In the genomic region with DNA sequence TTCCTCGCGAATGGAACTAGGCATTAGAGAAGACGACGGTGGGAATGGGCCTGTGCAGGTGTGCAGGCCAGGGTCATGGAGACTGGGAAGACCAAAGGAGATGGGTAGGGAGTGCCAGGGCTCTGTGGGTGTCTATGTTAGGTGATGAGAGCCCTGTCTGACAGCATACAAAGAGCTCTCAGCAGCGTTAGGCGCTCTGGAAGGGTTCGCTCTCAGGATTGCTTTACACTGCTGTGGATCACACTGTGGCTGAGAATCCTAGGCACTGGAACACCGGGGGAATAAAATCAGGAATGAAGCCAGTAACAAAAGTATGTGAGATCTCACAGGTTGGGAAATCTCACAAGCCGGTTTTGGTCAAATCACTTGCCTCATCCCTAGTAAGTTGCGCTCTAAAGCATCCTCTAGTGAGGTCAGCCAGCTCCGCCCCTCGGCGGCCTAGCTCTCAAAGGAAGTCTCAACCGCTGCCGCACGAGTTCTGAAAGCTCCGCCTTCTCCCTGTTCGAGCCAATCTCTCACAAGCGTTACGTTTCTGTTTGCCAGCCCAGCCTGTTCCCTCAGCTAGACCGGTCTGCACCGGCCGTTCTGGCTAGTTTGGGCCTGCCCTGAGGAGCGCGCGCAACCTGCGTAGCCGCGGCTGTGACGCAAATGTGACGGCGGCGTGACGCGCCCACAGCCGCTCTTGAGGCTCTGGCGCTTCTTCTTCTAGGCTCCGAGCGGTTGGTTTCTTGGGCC, we compare ENCODE assay signal across 8 mouse cellular contexts. TPM values are rescaled to one million over a fixed set of nuclear protein-coding genes. Genes with fewer than 3 reads are reported as not detected.
A peak's percentile ranks its signal among the peaks of the same experiment; 100 is the strongest.
DNase-seq lines count a peak whose midpoint lies in the region; ATAC-seq and TF ChIP-seq lines count a peak whose summit lies in the region.

Gene Emd, plus strand, starts transcription at position 535 of the 735 bp plus-strand sequence.

- peaks cover 10% of the 10 kb centered on the region for H3K36me3 ChIP-seq in ES-E14 (ENCODE audit: control insufficient read depth, insufficient read depth, low read length, poor library complexity, severe bottlenecking)
- 0 out of 2 replicates have a peak, but pooled peaks cover 3% of the 10 kb centered on the region for H3K36me3 ChIP-seq in forebrain, embryonic 15.5 days
- peaks cover 3% of the 10 kb centered on the region; the same call in 1 of the 2 replicates for H3K36me3 ChIP-seq in lung, embryonic 16.5 days (ENCODE audit: control insufficient read depth, insufficient read depth, low read length)

- peak within 1 kb of the TSS; percentile 89 for H3K9ac ChIP-seq in ES-E14 (ENCODE audit: insufficient read depth, low read depth, low read length, poor library complexity, severe bottlenecking)
- peak within 1 kb of the TSS; percentile 73 for H3K9ac ChIP-seq in forebrain, embryonic 15.5 days (replicated peaks)
- peak within 1 kb of the TSS; percentile 85 for H3K9ac ChIP-seq in lung, embryonic 16.5 days (ENCODE audit: low read length)

- peak within 1 kb of the TSS; percentile 63 for H3K4me2 ChIP-seq in forebrain, embryonic 15.5 days (replicated peaks)
- peak within 1 kb of the TSS; percentile 68 for H3K4me2 ChIP-seq in lung, embryonic 16.5 days (ENCODE audit: low read depth, low read length)

- H3K4me3 ChIP-seq in ES-E14 (ENCODE audit: insufficient read depth in 1 of 2, low read depth in 1 of 2, low read length in 2 of 2, poor library complexity in 1 of 2, severe bottlenecking in 1 of 2): peak within 1 kb of the TSS; percentile 78 to 88
- peak within 1 kb of the TSS; percentile 58 for H3K4me3 ChIP-seq in forebrain, embryonic 15.5 days
- H3K4me3 ChIP-seq in lung, embryonic 16.5 days (ENCODE audit: low read length): peak within 1 kb of the TSS; percentile 59

- intact Hi-C loops in heart, postnatal 25 days (cut with DNase I): no loop called here

- no peaks in the 10 kb centered on the region for H3K9me3 ChIP-seq in ES-E14 (ENCODE audit: control insufficient read depth, insufficient read depth, low read depth, low read length)
- no peaks in the 10 kb centered on the region for H3K9me3 ChIP-seq in forebrain, embryonic 15.5 days
- H3K9me3 ChIP-seq in lung, embryonic 16.5 days (ENCODE audit: control insufficient read depth, low read length): no peaks in the 10 kb centered on the region

- peak within 1 kb of the TSS; percentile 71 for H3K27ac ChIP-seq in ES-E14 (ENCODE audit: insufficient read depth, low read depth, low read length, poor library complexity, severe bottlenecking)
- H3K27ac ChIP-seq in forebrain, embryonic 15.5 days (replicated peaks): peak within 1 kb of the TSS; percentile 92
- H3K27ac ChIP-seq in lung, embryonic 16.5 days (ENCODE audit: low read length): peak within 1 kb of the TSS; percentile 95

- WGBS in forebrain, embryonic 15.5 days: 24% methylated on average over 39 of the region's 39 CpGs
- 18% methylated on average over 39 of the region's 39 CpGs for WGBS in lung, embryonic 16.5 days

- peak; percentile 97 for ATAC-seq in forebrain, embryonic 15.5 days (replicated peaks)
- ATAC-seq in lung, embryonic 16.5 days (ENCODE audit: low read depth): peak; percentile 98

- H3K27me3 ChIP-seq in forebrain, embryonic 15.5 days: no peaks in the 10 kb centered on the region
- no peaks in the 10 kb centered on the region for H3K27me3 ChIP-seq in lung, embryonic 16.5 days (ENCODE audit: control insufficient read depth, insufficient read depth, low read depth, low read length)

- peak; percentile 79 for DNase-seq in ES-E14 (ENCODE audit: low read depth, low spot score)
- DNase-seq in cerebellum, adult 11-12 months: peak; percentile 93
- DNase-seq in heart, postnatal 25 days (ENCODE audit: low spot score): peak; percentile 88
- peak; percentile 84 to 90 for DNase-seq in layer of hippocampus, adult 8-10 months (ENCODE audit: low spot score in 2 of 2)
- peak; percentile 56 for DNase-seq in ovary, postnatal 10 days (ENCODE audit: low spot score)
- DNase-seq in thymus, postnatal 10 days (ENCODE audit: low spot score in 2 of 2): peak; percentile 61 to 77

- H3K4me1 ChIP-seq in ES-E14 (ENCODE audit: control insufficient read depth in 2 of 2, insufficient read depth in 2 of 2, low read length in 2 of 2, poor library complexity in 1 of 2): no peaks in the 10 kb centered on the region
- H3K4me1 ChIP-seq in forebrain, embryonic 15.5 days: peaks cover 14% of the 10 kb centered on the region
- H3K4me1 ChIP-seq in lung, embryonic 16.5 days (replicated peaks; ENCODE audit: control insufficient read depth, insufficient read depth, low read length): peaks cover 4% of the 10 kb centered on the region

- in situ Hi-C loops in ES-E14 (cut with MboI; ENCODE audit: low sequenced_read_pairs in 2 of 2, unreplicated experiment in 2 of 2): no loop called here

TF ChIP-seq in ES-E14, 5 proteins besides CTCF, POLR2A, EP300 and RAD21:
- no peak for TF ChIP-seq MAFK (IDR thresholded peaks at IDR 0.05; ENCODE audit: insufficient read depth, low read depth, low read length)
- TF ChIP-seq CHD2 (IDR thresholded peaks at IDR 0.05; ENCODE audit: low read depth, low read length): no peak
- TF ChIP-seq HCFC1 (IDR thresholded peaks at IDR 0.05; ENCODE audit: borderline replicate concordance, insufficient read depth, low read length): no peak
- TF ChIP-seq ZNF384 (IDR thresholded peaks at IDR 0.05; ENCODE audit: low read depth, low read length): no peak
- TF ChIP-seq ZC3H11A (IDR thresholded peaks at IDR 0.05; ENCODE audit: borderline replicate concordance, low read depth, low read length): no peak
TF ChIP-seq in ES-E14: peak in this region for 0.

RNA-seq across cellular contexts. Expression of gene Emd, which starts in this region (rescaled TPM):
- total RNA-seq in ES-E14 (2012; rRNA removed): 44.3 and 59.0 TPM in 2 replicates
- 17.7 and 18.1 TPM in 2 replicates for polyA plus RNA-seq in forebrain, embryonic 15.5 days (2015; fragmentation: Nextera tagmentation; extraction: Ambion mirVana)
- 10 to 100 TPM; 30.5 to 33.6 TPM for total RNA-seq in heart, postnatal 25 days (2021)
- total RNA-seq in layer of hippocampus, adult 8-10 months (2022): 10 to 100 TPM; 33.0 to 42.3 (median 35.6) TPM
- polyA plus RNA-seq in lung, embryonic 16.5 days (2015; fragmentation: Nextera tagmentation; extraction: Ambion mirVana): 24.9 and 25.4 TPM in 2 replicates

Comparison
In these comparisons a context has a peak if more than half of its experiments do, and no peak if none do; other contexts are left out.
1. Peak in every context shown above with its lines: DNase-seq, ATAC-seq, H3K4me3 ChIP-seq and H3K27ac ChIP-seq.